Mouse (Mus musculus) stomach, embryonic 15.5 days (tissue): ENCODE results near the gene Adcy1. TPM values are rescaled to one million over a fixed set of nuclear protein-coding genes. Genes with fewer than 3 reads are reported as not detected.
A peak's percentile ranks its signal among the peaks of the same experiment; 100 is the strongest.

ENCODE experiments used
- ATAC-seq: fragments of 200-750 bp; cut with Nextera tagmentation; 2 replicates; pipeline ENCODE4 v1.8.0; 2017; ENCODE audit warnings: low read depth, moderate number of reproducible peaks, moderate TSS enrichment; ENCODE audit not compliant: insufficient read depth, low FRiP score
- H3K27ac ChIP-seq: fragments of 300-500 bp; sonication (generic); 2 replicates; pipeline ENCODE4 v1.5.1; 2015; ENCODE audit warnings: mild to moderate bottlenecking, inconsistent platforms
- H3K27me3 ChIP-seq: fragments of 300-500 bp; sonication (generic); replicated peaks from 2 replicates; pipeline ENCODE4 v1.6.1; 2015; ENCODE audit warnings: inconsistent platforms
- H3K36me3 ChIP-seq: fragments of 300-500 bp; sonication (generic); 2 replicates; pipeline ENCODE4 v1.6.1; 2015; ENCODE audit warnings: inconsistent platforms
- H3K4me1 ChIP-seq: fragments of 300-500 bp; sonication (generic); 2 replicates; pipeline ENCODE4 v1.6.1; 2015; ENCODE audit warnings: inconsistent platforms
- H3K4me2 ChIP-seq: fragments of 300-500 bp; sonication (generic); 2 replicates; pipeline ENCODE4 v1.6.1; 2015; ENCODE audit warnings: mild to moderate bottlenecking, inconsistent platforms
- H3K4me3 ChIP-seq: fragments of 300-500 bp; sonication (generic); replicated peaks from 2 replicates; pipeline ENCODE4 v1.5.1; 2015; ENCODE audit warnings: inconsistent platforms
- H3K9ac ChIP-seq: fragments of 300-500 bp; sonication (generic); 2 replicates; pipeline ENCODE4 v1.6.1; 2015; ENCODE audit warnings: inconsistent platforms
- H3K9me3 ChIP-seq: fragments of 300-500 bp; sonication (generic); 2 replicates; pipeline ENCODE4 v1.6.1; 2016; ENCODE audit warnings: inconsistent platforms
- WGBS: fragments of 180-500 bp; shearing (Covaris S2); methylation state at CpG from one replicate; pipeline ENCODE4 v1.1.7; 2015; 5-methylcytosine and 5-hydroxymethylcytosine counted together
- polyA plus RNA-seq: library from polyadenylated mRNA; unstranded; fragments of >200 nt; fragmentation: Nextera tagmentation; extraction: Ambion mirVana; gene quantifications from 2 replicates; pipeline ENCODE4 v1.2.1, GENCODE M21; 2015

Adcy1 gene
- polyA plus RNA-seq, 1 experiment from 2014 or later, result 1.8 TPM

DNA sequence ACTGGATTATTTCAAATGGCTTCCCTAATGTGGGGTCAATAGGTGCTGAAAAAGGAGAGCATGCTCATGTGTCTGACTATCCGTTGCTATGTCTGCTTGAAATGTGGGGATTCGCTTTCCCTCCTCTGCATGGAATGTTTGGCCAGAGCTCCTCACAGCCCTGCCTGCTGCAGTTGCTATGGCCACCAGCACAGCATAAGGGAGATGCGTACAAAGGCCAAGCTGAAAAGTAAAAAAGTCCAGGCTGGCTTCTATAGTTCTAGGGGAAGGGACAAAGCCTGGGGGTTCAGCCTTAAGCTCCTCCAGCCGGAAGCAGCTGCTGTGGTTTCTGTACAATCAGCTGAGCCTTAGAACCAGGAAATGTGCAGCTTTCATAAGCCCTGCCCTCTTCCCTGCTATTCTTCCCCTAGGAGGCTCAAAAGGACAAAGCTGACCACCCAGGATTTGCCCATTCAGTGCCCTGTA, 97.4 kb downstream of the Adcy1 start:
- Histone ChIP-seq H3K4me2 (no peak overlapping the region), H3K4me3 (no peak overlapping the region), H3K9me3 (no peaks in the 10 kb centered on the region), H3K27ac (peak overlapping the region; percentile 73), H3K4me1 (peaks cover 10% of the 10 kb centered on the region), H3K9ac (no peak overlapping the region), H3K36me3 (no peaks in the 10 kb centered on the region), H3K27me3 (no peaks in the 10 kb centered on the region)
- ATAC-seq, result peak; percentile 86
- WGBS, result 12% methylated on average over 4 of the region's 4 CpGs

DNA sequence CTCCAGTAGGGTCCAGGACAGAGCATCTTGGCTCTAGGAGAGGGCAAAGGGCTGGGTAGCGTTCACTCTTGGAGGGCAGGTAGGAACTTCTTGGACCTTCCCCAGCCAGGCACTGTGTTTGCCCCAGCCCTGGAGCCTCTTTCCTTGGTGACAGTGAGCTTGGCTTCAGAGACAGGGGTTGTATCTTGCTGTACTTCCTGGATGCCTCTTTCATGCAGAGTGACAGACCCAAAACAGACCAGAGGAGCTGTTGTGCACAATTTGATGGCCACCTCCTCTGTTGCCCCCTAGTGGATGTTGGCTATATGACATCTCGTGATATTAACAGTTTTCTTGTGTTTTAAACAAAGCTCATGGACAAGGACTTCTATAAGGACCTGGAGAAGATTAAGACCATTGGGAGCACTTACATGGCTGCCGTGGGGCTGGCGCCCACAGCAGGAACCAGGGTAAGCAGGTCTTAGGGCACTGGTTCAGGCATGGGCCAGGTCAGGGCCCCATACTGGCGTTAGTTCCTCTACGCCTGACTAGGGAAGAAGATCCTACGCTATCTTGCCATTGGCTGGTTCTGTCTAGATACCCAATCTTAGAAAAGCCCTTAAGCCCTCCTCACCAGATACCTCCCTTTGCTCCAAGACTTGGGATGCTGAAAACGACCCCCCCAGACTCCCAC, 98.3 kb downstream of the Adcy1 start:
- Histone ChIP-seq H3K27me3 (no peaks in the 10 kb centered on the region), H3K27ac (peak overlapping the region; percentile 73), H3K9ac (no peak overlapping the region), H3K9me3 (no peaks in the 10 kb centered on the region), H3K4me2 (no peak overlapping the region), H3K36me3 (no peaks in the 10 kb centered on the region), H3K4me3 (no peak overlapping the region), H3K4me1 (peaks cover 10% of the 10 kb centered on the region)
- 80% methylated on average over 8 of the region's 8 CpGs for WGBS
- no peak for ATAC-seq

DNA sequence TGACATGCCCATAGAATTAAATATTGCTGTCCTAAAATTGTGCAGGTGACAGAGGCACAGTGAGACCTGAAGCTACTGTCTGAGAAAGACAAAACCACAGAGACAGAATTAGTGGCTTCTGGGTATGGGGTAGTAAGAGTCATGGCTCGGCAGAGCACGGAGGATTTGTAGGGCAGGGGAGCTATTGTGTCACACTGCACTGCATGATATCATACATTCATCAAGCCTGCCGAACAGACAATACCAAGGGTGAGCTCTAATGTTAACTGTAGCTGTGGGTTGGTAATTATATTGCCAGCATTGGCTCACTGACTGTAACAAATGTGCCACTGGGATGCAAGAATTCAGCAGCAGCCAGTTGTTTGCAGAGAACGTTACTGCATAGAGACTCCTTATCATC, 101.1 kb downstream of the Adcy1 start:
- Histone ChIP-seq H3K27me3 (no peaks in the 10 kb centered on the region), H3K9ac (no peak overlapping the region), H3K36me3 (no peaks in the 10 kb centered on the region), H3K4me3 (no peak overlapping the region), H3K27ac (no peak overlapping the region), H3K4me1 (peaks cover 7% of the 10 kb centered on the region), H3K4me2 (no peak overlapping the region), H3K9me3 (no peaks in the 10 kb centered on the region)
- no peak for ATAC-seq
- 74% methylated on average over 4 of the region's 4 CpGs for WGBS

DNA sequence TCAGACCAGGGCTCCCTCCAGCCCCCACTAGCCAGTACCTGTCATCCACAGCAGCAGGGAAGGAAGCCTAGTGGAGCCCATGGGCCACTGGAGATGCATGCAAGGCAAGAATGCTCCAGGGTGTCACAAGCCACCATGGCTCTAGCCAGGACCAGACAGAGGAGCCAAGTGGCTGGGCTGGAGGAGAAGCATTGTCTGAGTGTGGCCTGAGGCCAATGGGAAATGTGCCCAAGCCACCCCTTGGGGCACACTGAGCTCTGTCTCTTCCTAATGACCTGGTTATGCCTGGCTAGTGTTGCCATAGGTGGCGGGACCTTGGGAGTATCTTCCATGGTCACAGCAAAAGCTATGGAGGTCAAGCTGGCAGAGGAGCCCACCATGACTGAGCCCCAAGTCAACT, 106.4 kb downstream of the Adcy1 start:
- Histone ChIP-seq H3K4me1 (no peaks in the 10 kb centered on the region), H3K9me3 (no peaks in the 10 kb centered on the region), H3K4me3 (no peak overlapping the region), H3K36me3 (no peaks in the 10 kb centered on the region), H3K27me3 (no peaks in the 10 kb centered on the region), H3K9ac (no peak overlapping the region), H3K27ac (no peak overlapping the region), H3K4me2 (no peak overlapping the region)
- WGBS, result 100% methylated on average over 1 of the region's 1 CpGs
- no peak for ATAC-seq

DNA sequence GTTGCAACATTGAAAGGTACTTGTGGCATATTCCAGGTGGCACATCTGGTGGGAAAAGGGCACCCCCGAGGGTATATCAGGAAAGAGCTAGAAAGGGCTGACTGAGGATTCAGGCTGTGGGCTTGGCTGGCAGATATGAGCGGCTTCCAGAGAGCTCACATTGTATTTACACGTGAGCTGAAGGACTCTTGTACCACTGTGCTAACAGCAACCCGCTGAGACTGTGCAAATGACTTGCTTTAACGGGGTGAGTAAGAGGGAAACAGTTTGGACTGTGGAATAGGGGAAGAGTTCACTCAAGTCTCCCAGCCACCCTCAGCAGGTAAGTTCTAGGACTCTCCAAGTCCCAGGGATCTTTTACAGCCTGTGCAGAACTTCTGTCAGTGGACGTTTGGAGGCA, 110.4 kb downstream of the Adcy1 start:
- no peak overlapping the region for H3K4me3 ChIP-seq
- no peak overlapping the region for H3K9ac ChIP-seq
- no peaks in the 10 kb centered on the region for H3K27me3 ChIP-seq
- H3K36me3 ChIP-seq, result no peaks in the 10 kb centered on the region
- WGBS, result 70% methylated on average over 6 of the region's 6 CpGs
- no peaks in the 10 kb centered on the region for H3K9me3 ChIP-seq
- H3K27ac ChIP-seq, result no peak overlapping the region
- H3K4me1 ChIP-seq, result no peaks in the 10 kb centered on the region
- 0 out of 2 replicates have a peak, but pooled peaks have one; percentile 25 for ATAC-seq
- no peak overlapping the region for H3K4me2 ChIP-seq

DNA sequence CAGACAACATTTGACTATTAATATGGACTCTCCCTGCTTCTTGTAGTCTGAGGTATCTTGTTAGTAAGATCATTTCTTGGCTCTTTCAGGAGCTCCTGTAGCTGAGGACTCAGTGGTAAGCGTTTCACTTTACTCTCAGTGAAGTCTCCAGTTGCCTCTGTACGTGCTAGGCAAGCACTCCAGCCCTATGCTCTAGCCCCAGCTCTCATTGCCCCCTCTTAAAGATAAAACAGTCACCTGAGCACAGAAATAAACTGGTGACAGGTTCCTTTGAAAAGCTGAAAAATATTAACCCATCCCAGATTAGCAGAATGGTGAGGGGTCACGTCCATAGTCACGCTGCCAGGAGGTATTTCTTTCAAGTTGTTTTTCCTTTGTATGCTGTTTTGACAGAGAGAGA, 115.4 kb downstream of the Adcy1 start:
- Histone ChIP-seq H3K36me3 (no peaks in the 10 kb centered on the region), H3K9ac (no peak overlapping the region), H3K9me3 (no peaks in the 10 kb centered on the region), H3K4me1 (no peaks in the 10 kb centered on the region), H3K4me3 (no peak overlapping the region), H3K4me2 (no peak overlapping the region), H3K27ac (no peak overlapping the region), H3K27me3 (no peaks in the 10 kb centered on the region)
- 57% methylated on average over 4 of the region's 4 CpGs for WGBS
- ATAC-seq, result peak; percentile 57; the same call in 1 of the 2 replicates

DNA sequence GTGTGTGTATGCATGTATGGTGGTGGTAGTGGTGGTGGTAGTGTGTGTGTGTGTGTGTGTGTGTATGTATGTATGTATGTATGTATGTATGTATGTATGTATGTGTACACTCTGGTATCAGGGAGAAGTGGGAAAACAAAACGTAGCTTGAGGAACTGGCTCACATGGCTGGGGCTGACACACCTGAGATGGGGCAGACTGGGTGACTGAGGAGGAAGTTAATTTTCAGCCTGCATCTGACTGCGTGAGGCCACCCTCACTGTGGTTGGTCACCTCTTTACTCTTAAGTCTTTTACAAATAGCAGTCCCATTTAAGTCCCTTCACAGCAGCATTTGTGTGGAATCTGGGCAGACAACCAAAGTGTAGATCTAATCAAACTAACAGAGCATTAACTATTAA, 116.0 kb downstream of the Adcy1 start:
- 64% methylated on average over 2 of the region's 2 CpGs for WGBS
- H3K36me3 ChIP-seq, result no peaks in the 10 kb centered on the region
- H3K9ac ChIP-seq, result no peak overlapping the region
- peak; percentile 34; the same call in 1 of the 2 replicates for ATAC-seq
- no peaks in the 10 kb centered on the region for H3K4me1 ChIP-seq
- H3K27me3 ChIP-seq, result no peaks in the 10 kb centered on the region
- H3K4me2 ChIP-seq, result no peak overlapping the region
- no peak overlapping the region for H3K4me3 ChIP-seq
- no peaks in the 10 kb centered on the region for H3K9me3 ChIP-seq
- no peak overlapping the region for H3K27ac ChIP-seq

DNA sequence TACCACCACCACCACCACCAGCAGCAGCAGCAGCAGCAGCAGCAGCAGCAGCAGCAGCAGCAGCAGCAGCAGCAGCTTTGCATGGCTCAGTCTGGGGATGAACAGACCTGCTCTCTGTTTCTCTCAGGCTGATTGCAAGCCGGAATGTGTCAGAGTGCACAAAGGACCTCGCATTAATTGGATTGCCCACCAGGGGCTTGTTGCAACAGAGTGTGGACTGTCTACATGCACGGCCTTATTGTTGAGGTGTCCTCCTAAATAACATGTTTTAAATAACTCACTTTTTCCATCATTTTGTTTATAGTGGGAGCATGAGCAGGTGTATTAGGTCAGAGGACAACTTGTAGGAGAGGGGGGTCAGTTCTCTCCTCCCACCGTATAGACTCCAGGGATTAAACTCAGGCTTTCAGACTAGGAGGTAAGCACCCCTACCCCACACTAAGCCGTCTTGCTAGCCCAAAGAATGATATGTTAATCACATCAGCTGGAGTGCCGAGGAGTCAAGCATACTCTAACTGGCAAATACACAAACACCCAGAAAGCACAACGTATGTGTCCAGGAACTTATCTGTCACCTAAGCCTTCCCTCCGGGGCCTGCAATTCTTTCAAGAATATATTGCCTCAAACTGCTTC, 119.2 kb downstream of the Adcy1 start:
- H3K9ac ChIP-seq, result no peak overlapping the region
- no peaks in the 10 kb centered on the region for H3K4me1 ChIP-seq
- no peak overlapping the region for H3K4me2 ChIP-seq
- H3K27me3 ChIP-seq, result no peaks in the 10 kb centered on the region
- no peak for ATAC-seq
- H3K27ac ChIP-seq, result no peak overlapping the region
- no peak overlapping the region for H3K4me3 ChIP-seq
- no peaks in the 10 kb centered on the region for H3K36me3 ChIP-seq
- no peaks in the 10 kb centered on the region for H3K9me3 ChIP-seq
- WGBS, result 42% methylated on average over 8 of the region's 8 CpGs

DNA sequence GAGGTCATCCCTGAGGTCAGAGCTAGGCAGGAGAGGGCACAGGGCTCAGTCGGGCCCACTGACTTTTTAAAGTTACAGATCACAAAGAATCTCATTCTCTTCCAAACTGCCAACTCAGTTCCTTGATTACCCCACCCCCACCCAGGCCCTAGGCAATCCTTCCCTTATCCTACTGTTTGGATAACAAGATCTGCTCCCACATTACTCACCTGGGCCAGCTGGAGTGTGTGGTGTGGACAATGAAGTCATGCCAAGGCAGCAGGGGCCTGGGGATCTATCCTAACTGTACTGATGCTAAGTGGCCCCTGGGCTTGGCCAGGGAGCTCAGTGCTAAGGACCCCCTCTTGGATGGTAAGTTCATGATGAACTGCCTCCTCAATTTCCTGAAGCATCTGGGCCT, 121.1 kb downstream of the Adcy1 start:
- H3K9me3 ChIP-seq, result no peaks in the 10 kb centered on the region
- no peaks in the 10 kb centered on the region for H3K4me1 ChIP-seq
- no peak for ATAC-seq
- no peak overlapping the region for H3K4me2 ChIP-seq
- H3K36me3 ChIP-seq, result no peaks in the 10 kb centered on the region
- H3K27ac ChIP-seq, result no peak overlapping the region
- no peak overlapping the region for H3K4me3 ChIP-seq
- no peak overlapping the region for H3K9ac ChIP-seq
- 12% methylated on average over 1 of the region's 1 CpGs for WGBS
- no peaks in the 10 kb centered on the region for H3K27me3 ChIP-seq

DNA sequence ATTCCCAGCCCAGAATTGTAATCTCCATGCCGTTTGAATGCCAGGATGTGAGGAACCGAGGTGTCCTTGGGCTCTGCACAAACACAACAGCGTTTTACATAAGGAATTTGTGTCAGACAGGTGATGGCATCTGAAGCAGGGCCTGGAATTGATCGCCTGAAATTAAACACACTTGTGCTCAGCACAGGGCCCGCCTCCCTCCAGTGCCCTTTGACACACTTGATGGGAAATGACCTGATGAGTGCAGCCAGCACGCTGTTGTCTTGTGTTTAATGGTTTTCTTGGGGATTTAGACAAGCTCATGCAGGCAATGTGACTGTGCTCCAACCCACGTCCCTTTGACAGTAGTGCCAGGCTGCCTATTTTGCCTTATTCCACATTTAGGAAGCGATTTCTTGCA, 124.2 kb downstream of the Adcy1 start:
- 55% methylated on average over 8 of the region's 8 CpGs for WGBS
- Histone ChIP-seq H3K36me3 (no peaks in the 10 kb centered on the region), H3K27me3 (no peaks in the 10 kb centered on the region), H3K4me2 (no peak overlapping the region), H3K4me1 (no peaks in the 10 kb centered on the region), H3K9me3 (no peaks in the 10 kb centered on the region), H3K27ac (no peak overlapping the region), H3K9ac (no peak overlapping the region), H3K4me3 (no peak overlapping the region)
- ATAC-seq, result no peak

DNA sequence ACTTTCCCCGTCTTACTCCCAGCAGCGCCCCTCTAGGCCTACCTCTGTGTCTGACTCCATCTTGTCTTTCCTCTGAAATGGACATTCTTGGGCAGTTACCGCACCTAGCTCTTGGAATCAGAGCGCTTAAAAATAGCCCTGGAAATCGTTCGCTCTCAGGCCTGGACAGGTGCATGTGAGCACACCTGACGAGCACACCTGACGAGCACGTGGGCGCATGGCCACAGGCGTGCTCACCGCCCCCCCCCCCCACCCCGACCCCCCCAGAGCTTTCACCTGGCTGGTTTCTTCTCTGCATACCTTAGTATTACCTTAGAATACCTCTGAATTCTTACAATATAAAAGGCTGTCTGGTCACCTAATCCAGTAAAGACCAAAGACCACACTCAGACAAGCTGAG, 125.2 kb downstream of the Adcy1 start, which contains the start of gene Gm11985:
Gm11985 (minus strand) TSS at position 101 of the 400 bp plus-strand sequence.
- H3K4me3 ChIP-seq, result no peak within 1 kb of the TSS
- H3K27ac ChIP-seq, result no peak within 1 kb of the TSS
- no peak within 1 kb of the TSS for H3K4me2 ChIP-seq
- no peak within 1 kb of the TSS for H3K9ac ChIP-seq
- 94% methylated on average over 8 of the region's 13 CpGs for WGBS
- H3K36me3 ChIP-seq, result no peaks in the 10 kb centered on the region
- no peaks in the 10 kb centered on the region for H3K9me3 ChIP-seq
- H3K4me1 ChIP-seq, result no peaks in the 10 kb centered on the region
- no peaks in the 10 kb centered on the region for H3K27me3 ChIP-seq
- ATAC-seq, result no peak

DNA sequence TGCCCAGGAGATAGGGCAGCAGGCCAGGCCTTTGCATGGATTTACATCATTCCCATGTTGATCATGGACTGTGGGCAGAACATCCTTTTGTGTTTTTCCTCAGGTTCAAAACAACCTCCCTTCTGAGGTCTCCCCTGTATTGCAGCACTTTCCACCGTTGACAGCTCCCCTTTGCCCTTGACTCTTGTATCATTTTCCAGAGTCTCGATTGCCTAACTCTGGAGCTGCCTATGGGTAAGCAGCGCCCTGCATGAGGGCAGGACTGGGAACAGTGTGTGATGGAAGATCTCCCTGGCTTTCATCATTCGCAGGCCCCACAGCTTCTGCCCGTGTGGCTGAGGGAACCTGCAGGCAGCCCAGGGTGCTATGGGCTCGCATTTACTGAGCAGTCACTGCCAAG, 129.4 kb downstream of the Adcy1 start:
- Histone ChIP-seq H3K36me3 (no peaks in the 10 kb centered on the region), H3K9ac (no peak overlapping the region), H3K4me2 (no peak overlapping the region), H3K4me3 (no peak overlapping the region), H3K27me3 (no peaks in the 10 kb centered on the region), H3K27ac (no peak overlapping the region), H3K9me3 (no peaks in the 10 kb centered on the region), H3K4me1 (0 out of 2 replicates have a peak, but pooled peaks cover 2% of the 10 kb centered on the region)
- no peak for ATAC-seq
- 50% methylated on average over 6 of the region's 6 CpGs for WGBS
